Mouse (Mus musculus) left cerebral cortex, adult 9 months (tissue): ENCODE measurements around the gene Soat2.

ENCODE experiments used
- DNase-seq, 2 experiments: peaks; one replicate each; pipeline ENCODE4 v3.0.0; 2022; ENCODE audit warnings: low spot score in 2 of 2

Gene Soat2

DNA sequence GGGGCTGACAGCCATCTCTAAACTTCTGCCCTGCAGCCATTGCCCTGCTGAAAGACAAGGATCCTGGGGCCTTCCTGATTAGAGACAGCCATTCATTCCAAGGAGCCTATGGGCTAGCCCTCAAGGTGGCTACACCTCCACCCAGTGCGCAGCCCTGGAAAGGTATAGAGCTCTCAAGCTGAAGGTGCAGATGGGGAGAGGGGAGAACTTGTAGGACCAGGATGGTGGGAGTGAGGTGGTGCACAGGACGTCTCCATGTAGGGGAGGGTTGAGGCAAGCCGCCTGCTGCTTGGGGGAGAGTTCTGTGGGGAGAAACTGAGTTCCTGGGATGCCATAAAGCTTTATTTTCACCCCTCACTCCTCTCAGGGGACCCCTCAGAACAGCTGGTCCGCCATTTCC, 36.7 kb upstream of the Soat2 start:
- no peak for DNase-seq

DNA sequence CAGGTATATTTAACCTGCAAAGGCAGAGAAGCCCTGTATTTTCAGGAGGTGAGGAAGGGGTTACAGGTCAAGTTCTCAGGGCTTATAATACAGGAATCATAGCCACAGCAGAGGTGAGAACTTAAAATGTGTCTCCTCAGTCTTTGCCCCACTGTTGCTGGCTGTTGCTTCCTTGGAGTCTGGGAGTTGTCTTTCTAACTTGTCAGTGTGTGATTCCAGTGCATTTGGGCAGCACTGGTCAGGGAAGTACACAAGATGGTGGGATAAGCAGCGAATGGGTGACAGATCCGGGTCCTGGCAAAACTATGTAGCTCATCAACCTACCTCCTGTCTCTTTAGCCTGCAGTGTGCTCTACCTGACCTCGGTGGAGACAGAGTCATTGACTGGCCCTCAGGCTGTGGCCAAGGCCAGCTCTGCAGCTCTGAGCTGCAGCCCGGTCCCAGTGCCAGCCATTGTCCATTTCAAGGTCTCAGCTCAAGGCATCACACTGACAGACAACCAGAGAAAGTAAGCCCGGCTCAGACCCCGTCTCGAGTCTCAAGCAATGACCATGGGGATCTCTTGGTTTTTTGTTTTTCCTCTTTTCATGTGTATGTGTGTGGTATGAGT, 35.6 kb upstream of the Soat2 start:
- DNase-seq, result no peak

DNA sequence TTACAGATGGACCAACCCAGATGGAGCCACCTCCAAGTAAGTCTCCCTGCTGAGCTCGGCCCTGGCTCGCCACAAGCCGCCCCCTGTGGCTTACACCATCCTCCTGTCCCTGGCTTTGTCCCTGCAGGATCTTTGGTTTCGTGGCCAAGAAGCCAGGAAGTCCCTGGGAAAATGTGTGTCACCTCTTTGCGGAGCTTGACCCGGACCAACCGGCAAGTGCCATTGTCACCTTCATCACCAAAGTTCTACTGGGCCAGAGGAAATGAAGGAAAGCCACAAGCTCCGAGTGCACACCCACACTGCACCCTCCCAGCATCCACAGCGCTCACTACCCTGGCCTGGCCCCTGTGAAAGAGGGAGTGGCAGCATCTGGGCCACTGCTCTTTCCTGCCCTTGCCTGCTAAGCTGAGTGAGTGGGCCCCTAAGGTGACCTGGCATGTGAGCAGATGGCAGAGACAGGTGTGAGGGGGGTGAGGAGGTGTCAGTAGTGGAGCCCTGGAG, 34.5 kb upstream of the Soat2 start:
- no peak for DNase-seq

DNA sequence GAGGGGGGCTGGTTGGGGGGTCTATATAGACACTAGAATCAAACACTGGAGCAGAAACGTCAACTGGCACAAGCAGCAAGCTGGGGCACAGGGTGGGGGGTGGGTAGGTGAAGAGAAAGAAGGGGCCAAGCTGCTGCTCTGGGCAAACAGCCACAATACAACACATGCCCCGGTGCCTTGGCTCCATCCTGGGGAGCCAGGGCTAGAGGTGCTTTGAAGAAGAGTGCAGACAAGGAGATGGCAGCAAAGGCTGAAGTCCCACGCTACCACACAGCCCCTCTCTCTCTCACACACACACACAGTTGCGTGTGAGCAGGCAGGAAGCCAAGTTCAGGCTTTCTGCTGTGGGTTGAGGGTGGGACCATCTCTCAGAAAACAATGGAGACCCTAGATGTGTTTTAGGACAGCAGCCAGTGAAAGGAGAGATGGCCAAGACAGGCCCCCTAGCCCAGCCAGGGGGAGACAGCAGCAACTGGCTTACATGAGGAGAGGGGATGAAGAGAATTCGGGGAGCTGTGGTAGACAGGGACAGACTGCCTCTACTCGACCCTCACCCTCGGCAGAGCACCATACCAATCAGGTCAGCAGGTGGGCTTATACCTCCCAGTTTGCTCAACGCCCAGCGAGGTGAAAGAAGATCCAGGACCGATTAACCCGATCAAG, 33.4 kb upstream of the Soat2 start:
- DNase-seq, result no peak

DNA sequence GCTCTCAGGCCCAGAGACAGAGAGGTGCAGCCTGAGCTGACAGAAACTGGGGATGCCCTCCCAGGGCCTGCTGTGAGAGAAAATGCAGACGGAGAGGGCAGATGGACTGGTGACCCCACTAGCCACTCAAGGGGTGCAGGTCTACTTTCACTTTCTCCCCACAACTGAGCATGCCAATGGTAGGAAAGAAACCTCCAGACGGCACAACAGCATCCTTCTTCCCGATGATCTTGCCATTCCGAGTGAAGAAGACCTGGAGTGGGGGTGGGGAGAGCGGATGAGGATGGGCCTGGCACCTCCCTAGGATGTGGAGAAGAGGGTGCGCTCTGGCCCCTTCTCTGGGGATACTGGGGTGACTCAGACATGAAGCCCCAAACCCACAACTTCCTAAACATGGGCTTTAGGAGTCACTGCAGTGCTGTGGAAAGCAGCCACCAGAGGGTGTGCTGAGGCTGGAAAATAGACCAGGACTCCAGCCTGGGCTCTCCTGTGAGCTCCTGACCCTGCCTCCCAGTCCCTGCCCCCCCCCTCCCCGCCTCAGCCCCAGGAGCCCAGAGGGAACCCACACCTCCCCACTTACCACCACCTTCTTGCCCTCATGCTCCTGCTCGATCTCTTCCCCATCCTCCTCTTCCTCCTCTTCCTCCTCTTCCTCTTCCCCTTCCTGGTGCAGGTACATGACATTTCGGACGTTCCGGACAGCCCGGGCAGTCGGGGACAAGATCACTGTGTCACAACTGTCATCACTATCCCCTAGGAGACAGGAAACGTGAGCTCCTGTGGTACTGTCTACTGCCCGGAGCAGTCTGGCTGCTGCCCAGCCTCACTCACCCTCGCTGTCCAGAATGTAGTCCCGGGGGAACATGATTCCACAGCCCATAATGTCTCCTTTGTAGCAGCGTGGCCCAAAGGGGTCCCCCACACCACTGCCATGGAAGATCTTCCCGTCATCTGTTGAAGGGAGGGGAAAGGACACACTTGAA, 32.6 kb upstream of the Soat2 start:
- no peak for DNase-seq

DNA sequence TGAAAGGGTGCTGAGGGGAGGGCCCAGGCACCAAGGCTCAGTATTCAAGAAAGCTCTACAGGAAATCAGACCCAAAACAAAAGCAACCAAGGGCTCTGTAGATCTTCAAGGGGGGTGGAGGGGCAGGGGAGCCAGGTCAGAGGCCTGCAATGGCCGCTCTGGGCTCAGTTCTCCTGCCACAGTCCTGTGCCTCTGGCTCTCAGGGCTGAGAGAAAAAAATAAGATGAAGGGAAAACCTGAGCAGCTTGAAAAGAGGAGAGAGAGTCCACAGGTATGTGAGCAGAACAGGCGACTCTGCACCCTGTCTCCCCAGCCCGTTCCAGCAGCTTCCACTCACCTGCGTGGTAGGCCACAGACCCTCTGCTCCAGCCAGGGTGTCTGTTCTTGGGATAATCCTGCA, 31.7 kb upstream of the Soat2 start:
- no peak for DNase-seq

DNA sequence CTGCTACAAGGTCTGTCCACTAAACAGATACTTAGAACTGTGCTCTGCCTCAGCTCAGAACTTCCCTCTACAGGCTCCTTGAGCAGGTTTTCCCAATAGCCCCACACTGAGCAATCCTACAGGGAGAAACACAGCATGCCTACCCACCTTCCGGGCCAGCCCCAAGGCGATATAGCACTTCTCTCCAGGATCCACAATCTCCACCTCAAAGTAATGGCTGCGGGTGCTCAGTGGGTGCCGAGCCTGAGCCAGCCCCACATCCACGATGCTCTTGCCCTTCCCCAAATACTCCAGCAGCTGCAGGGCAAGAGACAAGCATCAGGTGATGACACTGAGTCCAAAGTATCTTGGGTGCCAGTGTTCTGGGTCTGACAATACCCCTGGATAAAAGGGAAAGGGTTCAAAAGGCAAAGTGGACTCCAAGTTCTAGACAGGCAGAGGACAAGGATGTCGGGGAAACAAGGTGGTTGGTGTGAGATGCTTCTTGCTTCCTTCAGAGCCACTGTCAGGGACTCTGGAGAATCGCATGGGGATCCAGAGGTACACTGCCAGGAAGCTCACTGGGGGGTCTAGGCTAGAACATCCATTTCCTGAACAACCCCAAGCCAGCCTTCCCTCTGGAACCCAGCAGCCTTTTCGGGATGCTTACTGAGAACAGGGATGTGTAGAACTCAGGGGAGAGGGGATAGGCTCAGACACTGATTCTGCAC, 31.1 kb upstream of the Soat2 start:
- no peak for DNase-seq

DNA sequence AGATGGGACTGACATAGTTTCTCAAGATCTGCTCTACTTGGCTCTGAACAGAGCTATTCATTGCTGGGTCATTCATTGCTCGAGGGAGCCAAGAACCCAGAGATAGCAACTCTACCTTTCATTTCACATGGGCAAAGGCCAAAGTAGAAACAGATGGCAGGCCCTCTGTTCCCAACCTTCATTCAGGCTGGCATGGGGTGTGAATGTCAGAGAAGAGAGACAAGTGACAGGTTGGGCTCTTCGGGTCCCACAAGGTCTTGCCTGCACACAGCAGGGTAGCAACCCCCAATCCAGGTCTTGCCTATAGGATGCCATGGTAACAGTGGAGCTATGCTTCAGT, 30.5 kb upstream of the Soat2 start:
- no peak for DNase-seq

DNA sequence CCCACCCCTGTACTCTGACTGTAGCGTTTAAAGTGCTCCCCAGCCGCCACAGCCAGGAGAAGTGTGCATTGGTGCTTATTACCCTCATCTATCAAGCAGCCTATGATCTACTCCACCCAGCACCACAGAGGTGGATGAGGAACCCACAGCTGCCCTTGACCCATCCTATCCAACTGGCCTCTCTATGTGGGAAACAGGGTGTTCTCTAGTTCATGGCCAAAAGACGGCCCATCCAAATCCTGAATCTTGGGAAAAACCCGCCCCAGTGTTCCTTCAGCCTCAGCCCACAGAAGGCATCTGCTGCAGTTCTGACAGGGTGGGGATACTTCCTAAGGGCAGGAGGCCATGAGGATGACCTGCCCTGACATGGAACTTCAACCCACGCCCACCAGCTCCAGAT, 29.8 kb upstream of the Soat2 start:
- no peak for DNase-seq

DNA sequence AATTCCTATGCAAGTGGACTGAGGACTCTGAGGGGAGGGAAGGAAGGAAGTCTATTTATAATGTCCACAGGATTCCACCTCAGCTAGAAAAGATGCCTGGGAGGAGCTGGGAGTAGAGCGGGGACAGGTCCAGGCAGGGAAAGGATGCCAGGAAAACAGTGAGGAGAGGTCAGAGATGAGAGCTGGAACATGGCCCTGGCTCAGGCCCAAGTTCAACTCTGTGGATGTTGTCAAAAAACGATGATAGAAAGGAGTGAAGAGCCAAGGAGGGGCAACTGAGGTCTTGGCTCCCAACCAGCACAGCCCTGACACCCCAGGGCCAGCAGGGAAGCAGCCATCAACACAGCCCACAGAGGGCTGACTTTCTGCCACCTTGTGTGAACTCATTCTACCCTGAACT, 24.0 kb upstream of the Soat2 start:
- no peak for DNase-seq

DNA sequence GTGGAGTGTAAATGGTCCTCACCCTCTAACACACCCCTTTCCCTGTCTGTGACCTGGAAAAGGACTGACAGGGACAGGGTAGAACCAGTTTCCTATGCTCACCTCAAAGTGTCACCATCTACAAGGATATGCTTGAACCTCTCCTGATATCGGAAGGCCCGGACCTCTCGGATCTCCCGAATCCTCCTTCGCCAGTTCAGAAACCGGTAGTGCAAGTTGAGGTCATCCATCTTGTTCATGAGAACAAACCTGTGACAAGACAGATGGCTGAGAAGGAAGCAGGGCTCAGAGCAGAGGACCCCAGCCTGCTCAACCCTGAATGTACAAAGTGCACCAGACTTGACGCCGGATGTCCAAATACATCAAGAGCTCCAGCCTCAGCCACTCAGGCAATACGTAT, 17.0 kb upstream of the Soat2 start:
- no peak for DNase-seq

DNA sequence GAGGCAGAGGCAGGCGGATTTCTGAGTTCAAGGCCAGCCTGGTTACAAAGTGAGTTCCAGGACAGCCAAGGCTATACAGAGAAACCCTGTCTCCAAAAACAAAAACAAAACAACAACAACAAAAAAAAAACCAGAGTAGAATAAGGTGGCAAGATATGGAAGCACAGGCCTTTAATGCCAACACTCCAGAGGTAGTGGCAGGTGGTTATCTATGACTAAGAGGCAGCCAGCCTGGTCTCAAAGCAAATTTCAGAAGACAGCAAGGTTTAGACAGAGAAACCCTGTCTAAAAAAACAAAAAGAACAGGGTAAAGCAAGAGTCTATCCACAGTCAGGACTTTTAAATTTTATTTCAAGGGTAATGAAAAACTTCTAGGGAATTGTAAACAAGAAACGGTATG, 15.6 kb upstream of the Soat2 start:
- no peak for DNase-seq

DNA sequence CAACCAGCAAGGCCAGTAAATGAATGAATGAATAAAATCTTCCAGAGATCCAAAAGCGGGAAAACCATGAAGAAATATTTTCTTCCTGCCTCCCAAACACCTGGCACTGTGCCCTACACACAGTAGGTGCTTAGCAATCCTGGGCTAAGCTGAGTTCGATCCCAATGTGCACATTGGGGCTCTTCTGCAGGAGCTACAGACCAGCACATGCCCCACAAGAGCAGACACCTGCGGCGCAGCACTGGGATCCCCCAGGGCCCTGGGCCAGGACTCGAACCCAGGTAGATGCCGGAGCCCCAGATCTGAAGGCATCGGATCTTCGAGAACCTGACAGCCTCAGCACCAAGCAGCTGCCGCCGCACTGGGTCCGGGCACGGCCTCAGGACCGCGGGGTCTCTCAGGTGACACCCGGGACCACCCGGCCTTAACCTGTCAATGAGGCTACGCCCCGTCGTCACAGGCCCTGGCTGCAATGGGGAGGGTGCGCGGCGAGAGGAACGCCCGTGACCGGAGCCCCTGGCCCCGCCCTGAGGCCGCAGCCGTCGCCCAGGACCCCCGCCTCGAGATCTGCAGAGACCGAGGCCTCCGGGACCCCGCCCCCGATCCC, 14.7 kb upstream of the Soat2 start:
- no peak for DNase-seq

DNA sequence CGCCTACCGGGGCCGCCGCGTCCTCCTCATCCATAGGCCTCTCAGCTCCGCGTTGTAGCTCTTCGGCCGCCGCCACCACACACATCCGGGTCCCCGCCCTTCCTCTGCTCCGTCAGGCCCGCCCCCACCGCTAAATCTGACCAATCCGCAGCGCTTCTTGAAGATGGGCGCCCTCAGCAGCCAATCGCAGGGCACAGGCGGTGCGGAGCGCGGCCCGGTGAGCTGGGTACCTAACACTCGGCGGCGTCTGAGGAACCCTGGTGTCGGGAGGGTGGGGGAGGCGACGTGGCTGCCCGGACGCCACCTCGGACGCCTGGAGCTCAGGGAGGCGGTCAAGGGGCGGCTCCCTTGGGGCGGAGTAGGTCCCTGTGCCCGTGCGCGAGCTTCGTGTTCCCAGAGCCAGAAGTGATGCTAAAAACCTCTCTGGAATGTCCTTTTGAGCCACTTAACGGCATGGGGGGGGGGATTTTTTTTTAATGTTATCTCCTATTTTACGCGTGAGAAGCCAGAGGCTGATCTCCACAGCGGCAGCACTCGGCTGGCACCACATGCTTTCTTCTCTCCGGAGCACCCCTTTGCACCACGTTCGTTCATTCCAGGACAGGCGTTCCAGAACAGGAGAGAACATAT, 14.1 kb upstream of the Soat2 start, which contains the start of gene Spryd3:
TSS of gene Spryd3 (minus strand) at position 106 of the 630 bp plus-strand sequence.
- DNase-seq, result peak; percentile 90 to 98

DNA sequence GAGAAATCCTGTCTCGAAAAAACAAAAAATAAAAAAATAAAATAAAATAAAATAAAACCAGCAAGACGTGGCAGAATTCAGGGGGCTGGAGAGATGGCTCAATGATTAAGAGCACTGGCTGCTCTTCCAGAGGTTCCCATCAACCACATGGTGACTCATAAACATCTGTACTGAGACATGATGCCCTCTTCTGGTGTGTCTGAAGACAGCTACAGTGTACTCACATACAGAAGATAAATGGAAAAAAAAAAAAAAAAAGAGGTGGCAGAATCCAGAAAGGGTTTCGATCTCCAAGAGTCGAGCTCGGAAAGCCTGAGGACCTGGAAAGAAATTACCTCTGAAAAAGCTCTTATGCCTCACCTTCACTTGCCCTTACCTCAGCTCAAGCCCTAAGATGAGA, 9.2 kb upstream of the Soat2 start:
- no peak for DNase-seq

DNA sequence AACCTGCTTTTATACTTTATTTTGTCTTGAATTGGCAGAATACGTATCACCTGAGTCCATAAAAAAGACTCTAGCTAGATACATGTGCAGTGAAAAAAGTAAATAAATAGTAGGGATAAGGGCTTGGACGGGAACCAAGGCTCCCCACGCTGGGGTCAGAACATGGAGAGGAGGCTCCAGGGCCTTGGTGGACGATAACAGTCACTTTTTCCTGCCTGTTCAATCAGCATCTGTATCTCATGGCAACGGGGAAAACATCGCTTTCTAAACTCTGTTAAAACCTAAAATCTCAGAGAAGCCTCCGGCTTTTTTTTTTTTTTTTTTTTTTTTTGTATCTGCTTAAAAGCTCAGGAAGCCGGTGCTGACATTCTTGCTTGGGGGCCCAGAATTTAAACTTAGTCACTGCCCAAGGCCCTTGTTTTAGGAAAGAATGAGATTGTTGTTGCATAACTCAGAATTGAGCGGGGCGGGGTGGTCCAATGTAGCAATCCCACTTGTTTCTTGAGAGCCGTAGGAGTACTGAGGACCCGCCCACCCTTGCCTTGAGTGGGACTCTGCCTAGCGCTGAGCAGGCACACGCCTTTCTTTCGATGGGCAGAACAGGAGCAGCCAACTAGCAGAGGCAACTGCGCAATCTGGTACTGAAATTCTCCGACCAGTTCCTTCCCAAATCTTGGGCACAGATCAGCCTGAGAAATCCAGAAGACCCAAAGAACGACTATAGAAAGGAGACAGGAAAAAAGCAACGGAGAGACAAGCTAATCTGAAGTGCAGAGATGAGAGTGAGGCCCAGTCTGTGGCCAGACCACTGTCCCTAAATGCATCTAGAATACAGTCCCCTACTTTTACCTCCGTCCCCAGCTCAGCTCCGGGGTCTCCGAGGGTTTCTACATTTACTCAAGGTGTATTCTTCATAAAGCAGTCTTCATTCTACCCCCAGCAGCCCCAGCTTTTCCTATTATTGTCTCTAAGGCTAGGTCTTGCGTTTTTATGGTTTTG, 7.1 kb upstream of the Soat2 start:
- DNase-seq, result peak in 1 of 2 experiments; percentile 48

DNA sequence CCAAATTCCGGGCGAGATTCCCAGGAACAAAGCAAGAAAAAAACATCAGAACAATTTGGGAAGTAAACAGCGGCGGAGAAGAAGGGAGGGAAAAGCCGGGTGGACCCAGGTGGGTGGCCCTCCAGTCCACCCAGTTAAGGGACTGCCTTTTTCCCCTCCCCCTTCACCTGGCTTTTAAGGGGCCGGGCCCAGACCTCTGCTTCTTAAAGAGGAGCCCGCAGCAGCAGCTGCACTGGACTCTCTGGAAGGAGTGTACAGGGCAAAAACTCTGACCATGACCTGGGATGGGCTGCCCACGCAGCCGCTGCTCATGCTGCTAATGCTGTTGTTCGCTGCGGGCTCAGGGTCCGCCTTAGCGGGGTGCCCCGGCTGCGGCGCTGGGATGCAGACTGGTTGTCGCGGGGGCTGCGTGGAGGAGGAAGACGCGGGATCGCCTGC, 6.0 kb upstream of the Soat2 start, which contains the start of gene Igfbp6:
TSS of gene Igfbp6 (plus strand) at position 89 of the 438 bp plus-strand sequence.
- peak in 1 of 2 experiments; percentile 30 for DNase-seq

DNA sequence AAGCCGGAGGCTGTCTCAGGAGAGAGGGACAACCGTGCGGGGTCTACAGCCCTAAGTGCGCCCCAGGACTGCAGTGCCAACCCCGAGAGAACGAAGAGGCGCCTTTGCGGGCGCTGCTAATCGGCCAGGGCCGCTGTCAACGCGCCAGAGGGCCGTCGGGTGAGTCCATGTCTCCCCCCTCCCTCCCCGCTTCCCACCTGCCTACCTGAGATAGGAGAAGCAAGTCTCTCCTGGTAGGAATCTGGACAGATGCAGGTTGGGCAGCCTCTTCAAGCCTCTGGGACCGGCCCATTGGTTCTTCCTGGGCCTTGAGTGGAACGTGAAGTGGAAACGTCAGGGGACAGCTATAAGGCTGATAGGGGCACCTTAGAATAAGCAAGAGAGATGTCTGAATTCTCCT, 5.6 kb upstream of the Soat2 start:
- DNase-seq, result no peak

DNA sequence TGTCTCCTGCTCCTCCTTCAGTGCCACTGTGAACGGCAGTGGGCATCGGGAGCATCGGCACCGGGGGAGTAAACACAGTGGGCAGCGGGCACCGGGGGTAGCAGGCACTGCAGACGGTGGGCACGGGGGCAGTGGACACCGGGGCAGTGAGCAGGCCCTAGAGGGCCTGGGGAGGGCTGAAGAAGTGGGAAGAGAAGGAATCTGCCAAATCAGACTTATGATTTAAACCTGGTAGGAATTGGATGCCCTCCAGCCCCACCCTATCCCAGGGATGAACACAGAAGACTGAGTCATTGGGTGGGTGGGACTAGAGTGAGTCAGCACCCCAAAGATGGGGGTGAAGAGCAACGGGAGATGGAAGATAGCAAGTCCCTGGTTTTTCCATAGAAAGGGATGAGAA, 5.0 kb upstream of the Soat2 start:
- DNase-seq, result peak in 1 of 2 experiments; percentile 66

DNA sequence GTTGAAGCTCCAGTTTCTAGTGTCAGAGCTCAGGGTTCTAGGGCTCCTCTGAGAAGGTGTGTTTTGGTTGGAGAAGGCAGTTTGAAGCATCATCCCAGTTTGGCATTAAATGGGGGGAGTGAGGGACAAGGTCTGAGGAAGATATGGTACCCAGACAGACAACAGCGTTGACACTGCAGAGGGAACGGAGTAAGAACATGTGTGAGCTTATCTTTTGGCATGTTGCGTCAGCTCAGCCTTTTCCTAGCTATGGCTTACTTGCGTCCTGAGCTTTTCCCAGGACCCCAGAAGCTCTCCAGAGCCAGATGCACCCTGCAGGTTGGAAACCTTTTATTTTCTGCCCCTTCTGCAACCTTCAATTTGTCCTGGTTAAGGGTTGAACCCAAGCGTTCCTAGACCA, 4.2 kb upstream of the Soat2 start:
- DNase-seq, result no peak
